Mouse (Mus musculus) limb, embryonic 15.5 days (tissue): Measurements from ENCODE around the gene Slc35e1. TPM values are rescaled to one million over a fixed set of nuclear protein-coding genes. Genes with fewer than 3 reads are reported as not detected.

Experiments used
- ATAC-seq: fragments of 200-750 bp; cut with Nextera tagmentation; 2 replicates; pipeline ENCODE4 v1.8.0; 2017; ENCODE audit warnings: low read depth, moderate TSS enrichment; ENCODE audit not compliant: insufficient number of reproducible peaks, low FRiP score, low TSS enrichment
- H3K27ac ChIP-seq: fragments of 300-500 bp; sonication (generic); 2 replicates; pipeline ENCODE4 v1.5.1; 2015; ENCODE audit warnings: moderate library complexity, mild to moderate bottlenecking, inconsistent platforms
- H3K27me3 ChIP-seq: fragments of 300-500 bp; sonication (generic); 2 replicates; pipeline ENCODE4 v1.6.1; 2015; ENCODE audit warnings: inconsistent platforms
- H3K36me3 ChIP-seq: fragments of 300-500 bp; sonication (generic); 2 replicates; pipeline ENCODE4 v1.6.1; 2015; ENCODE audit warnings: inconsistent platforms
- H3K4me1 ChIP-seq: fragments of 300-500 bp; sonication (generic); 2 replicates; pipeline ENCODE4 v1.6.1; 2015; ENCODE audit warnings: inconsistent platforms
- H3K4me2 ChIP-seq: fragments of 300-500 bp; sonication (generic); 2 replicates; pipeline ENCODE4 v1.6.1; 2015; ENCODE audit warnings: mild to moderate bottlenecking, inconsistent platforms
- H3K4me3 ChIP-seq: fragments of 300-500 bp; sonication (generic); 2 replicates; pipeline ENCODE4 v1.5.1; 2015; ENCODE audit warnings: mild to moderate bottlenecking, inconsistent platforms
- H3K9ac ChIP-seq: fragments of 300-500 bp; sonication (generic); 2 replicates; pipeline ENCODE4 v1.6.1; 2015; ENCODE audit warnings: inconsistent platforms
- H3K9me3 ChIP-seq: fragments of 300-500 bp; sonication (generic); 2 replicates; pipeline ENCODE4 v1.6.1; 2016; ENCODE audit warnings: inconsistent platforms
- WGBS: fragments of 180-500 bp; shearing (Covaris S2); methylation state at CpG from one replicate; pipeline ENCODE4 v1.1.7; 2015; 5-methylcytosine and 5-hydroxymethylcytosine counted together
- polyA plus RNA-seq: library from polyadenylated mRNA; unstranded; fragments of >200 nt; fragmentation: Nextera tagmentation; extraction: Ambion mirVana; gene quantifications from 2 replicates; pipeline ENCODE4 v1.2.1, GENCODE M21; 2015

The Slc35e1 gene
- polyA plus RNA-seq, 1 experiment from 2014 or later: 20.0 TPM

- Histone ChIP-seq H3K27ac (no peak overlapping the region), H3K9ac (no peak overlapping the region), H3K36me3 (peaks cover 38% of the 10 kb centered on the region), H3K9me3 (no peaks in the 10 kb centered on the region), H3K27me3 (no peaks in the 10 kb centered on the region), H3K4me3 (no peak overlapping the region), H3K4me1 (peaks cover 5% of the 10 kb centered on the region; the same call in 1 of the 2 replicates), H3K4me2 (no peak overlapping the region)
- no peak for ATAC-seq
- 94% methylated on average over 2 of the region's 2 CpGs for WGBS
Measured at GRCm38 (mm10) chr8:72499521-72500284, 7.3 kb upstream of the Slc35e1 start.

- no peaks in the 10 kb centered on the region for H3K27me3 ChIP-seq
- no peak for ATAC-seq
- WGBS: 86% methylated on average over 4 of the region's 4 CpGs
- H3K9me3 ChIP-seq: no peaks in the 10 kb centered on the region
- H3K9ac ChIP-seq: no peak overlapping the region
- peaks cover 38% of the 10 kb centered on the region for H3K36me3 ChIP-seq
- H3K27ac ChIP-seq: no peak overlapping the region
- H3K4me1 ChIP-seq: peaks cover 9% of the 10 kb centered on the region
- H3K4me3 ChIP-seq: no peak overlapping the region
- H3K4me2 ChIP-seq: no peak overlapping the region
Measured at GRCm38 (mm10) chr8:72498527-72498926, 6.1 kb upstream of the Slc35e1 start.

- Histone ChIP-seq H3K9ac (no peak overlapping the region), H3K4me3 (no peak overlapping the region), H3K27ac (no peak overlapping the region), H3K4me1 (peaks cover 13% of the 10 kb centered on the region), H3K27me3 (no peaks in the 10 kb centered on the region), H3K4me2 (no peak overlapping the region), H3K36me3 (peaks cover 38% of the 10 kb centered on the region), H3K9me3 (no peaks in the 10 kb centered on the region)
- ATAC-seq: no peak
- 70% methylated on average over 1 of the region's 1 CpGs for WGBS
Measured at GRCm38 (mm10) chr8:72497911-72498310, 5.5 kb upstream of the Slc35e1 start.

- Histone ChIP-seq H3K27ac (no peak overlapping the region), H3K9me3 (no peaks in the 10 kb centered on the region), H3K36me3 (peaks cover 34% of the 10 kb centered on the region), H3K27me3 (no peaks in the 10 kb centered on the region), H3K4me3 (no peak overlapping the region), H3K9ac (no peak overlapping the region), H3K4me2 (no peak overlapping the region), H3K4me1 (peaks cover 18% of the 10 kb centered on the region)
- 92% methylated on average over 19 of the region's 19 CpGs for WGBS
- ATAC-seq: no peak
Measured at GRCm38 (mm10) chr8:72496217-72496616, 3.8 kb upstream of the Slc35e1 start.

- ATAC-seq: no peak
- H3K4me2 ChIP-seq: no peak overlapping the region
- no peak overlapping the region for H3K4me3 ChIP-seq
- no peak overlapping the region for H3K27ac ChIP-seq
- H3K4me1 ChIP-seq: peaks cover 25% of the 10 kb centered on the region
- no peaks in the 10 kb centered on the region for H3K27me3 ChIP-seq
- peaks cover 34% of the 10 kb centered on the region for H3K36me3 ChIP-seq
- H3K9me3 ChIP-seq: no peaks in the 10 kb centered on the region
- H3K9ac ChIP-seq: no peak overlapping the region
- WGBS: 88% methylated on average over 23 of the region's 23 CpGs
Measured at GRCm38 (mm10) chr8:72495411-72496111, 3.1 kb upstream of the Slc35e1 start.

- Histone ChIP-seq H3K4me2 (peak overlapping the region; percentile 72), H3K9ac (peak overlapping the region; percentile 43), H3K4me3 (peak overlapping the region; percentile 97), H3K27ac (peak overlapping the region; percentile 74), H3K9me3 (no peaks in the 10 kb centered on the region), H3K27me3 (no peaks in the 10 kb centered on the region), H3K36me3 (peaks cover 37% of the 10 kb centered on the region), H3K4me1 (peaks cover 30% of the 10 kb centered on the region)
- no peak for ATAC-seq
- 12% methylated on average over 8 of the region's 8 CpGs for WGBS
Measured at GRCm38 (mm10) chr8:72493381-72493780, 967 bp upstream of the Slc35e1 start.

- Histone ChIP-seq H3K9ac (peak overlapping the region; percentile 84), H3K9me3 (no peaks in the 10 kb centered on the region), H3K27ac (peak overlapping the region; percentile 84), H3K36me3 (peaks cover 42% of the 10 kb centered on the region), H3K4me3 (peak overlapping the region; percentile 97), H3K27me3 (no peaks in the 10 kb centered on the region), H3K4me1 (peaks cover 30% of the 10 kb centered on the region), H3K4me2 (peak overlapping the region; percentile 72)
- under 1% methylated on average over 56 of the region's 56 CpGs for WGBS
- peak; percentile 94 for ATAC-seq
Measured at GRCm38 (mm10) chr8:72492622-72493081, 238 bp upstream of the Slc35e1 start.

GRCm38 (mm10) chr8:72491017-72491416 is 1.4 kb downstream of the Slc35e1 start:
- Histone ChIP-seq H3K9me3 (no peaks in the 10 kb centered on the region), H3K4me1 (peaks cover 30% of the 10 kb centered on the region)
- 89% methylated on average over 2 of the region's 2 CpGs for WGBS

GRCm38 (mm10) chr8:72487014-72487413 is 5.4 kb downstream of the Slc35e1 start:
- H3K9ac ChIP-seq: no peak overlapping the region
- H3K9me3 ChIP-seq: no peaks in the 10 kb centered on the region
- H3K27me3 ChIP-seq: no peaks in the 10 kb centered on the region
- H3K4me3 ChIP-seq: no peak overlapping the region
- no peak for ATAC-seq
- H3K4me1 ChIP-seq: peaks cover 19% of the 10 kb centered on the region
- no peak overlapping the region for H3K27ac ChIP-seq
- H3K4me2 ChIP-seq: no peak overlapping the region
- H3K36me3 ChIP-seq: peaks cover 73% of the 10 kb centered on the region

More at GRCm38 (mm10) chr8:72491017-72491416, 1.4 kb downstream of the Slc35e1 start:
- H3K9ac ChIP-seq: no peak overlapping the region
- H3K27ac ChIP-seq: no peak overlapping the region
- H3K4me3 ChIP-seq: peak overlapping the region; percentile 97
- peaks cover 48% of the 10 kb centered on the region for H3K36me3 ChIP-seq
- H3K27me3 ChIP-seq: no peaks in the 10 kb centered on the region
- ATAC-seq: no peak
- peak overlapping the region; percentile 87 for H3K4me2 ChIP-seq

- H3K9ac ChIP-seq: no peak overlapping the region
- no peak overlapping the region for H3K4me3 ChIP-seq
- H3K9me3 ChIP-seq: no peaks in the 10 kb centered on the region
- H3K27ac ChIP-seq: no peak overlapping the region
- 83% methylated on average over 6 of the region's 6 CpGs for WGBS
- H3K4me1 ChIP-seq: peaks cover 8% of the 10 kb centered on the region; the same call in 1 of the 2 replicates
- H3K4me2 ChIP-seq: no peak overlapping the region
- no peak for ATAC-seq
- H3K36me3 ChIP-seq: peaks cover 86% of the 10 kb centered on the region
- H3K27me3 ChIP-seq: no peaks in the 10 kb centered on the region
Measured at GRCm38 (mm10) chr8:72485456-72486199, 6.8 kb downstream of the Slc35e1 start.

- Histone ChIP-seq H3K4me1 (peaks cover 15% of the 10 kb centered on the region), H3K9me3 (no peaks in the 10 kb centered on the region), H3K4me2 (peak within 1 kb of the TSS; percentile 91), H3K36me3 (peaks cover 39% of the 10 kb centered on the region), H3K27ac (peak within 1 kb of the TSS; percentile 94), H3K4me3 (peak within 1 kb of the TSS; percentile 86), H3K9ac (peak within 1 kb of the TSS; percentile 91), H3K27me3 (no peaks in the 10 kb centered on the region)
- peak; percentile 94 for ATAC-seq
- under 1% methylated on average over 80 of the region's 80 CpGs for WGBS
Measured at GRCm38 (mm10) chr8:72474826-72475546, 17.4 kb downstream of the Slc35e1 start, which contains the start of gene Cherp. Gene Cherp, minus strand, starts transcription at chr8:72475226.
